Mouse (Mus musculus): Measurements from ENCODE around the gene Mak. TPM values are rescaled to one million over a fixed set of nuclear protein-coding genes. Genes with fewer than 3 reads are reported as not detected.
A peak's percentile ranks its signal among the peaks of the same experiment; 100 is the strongest.

The Mak gene
- total RNA-seq (2021) = 1 to 10 TPM; 2.6 to 4.0 TPM

DNA sequence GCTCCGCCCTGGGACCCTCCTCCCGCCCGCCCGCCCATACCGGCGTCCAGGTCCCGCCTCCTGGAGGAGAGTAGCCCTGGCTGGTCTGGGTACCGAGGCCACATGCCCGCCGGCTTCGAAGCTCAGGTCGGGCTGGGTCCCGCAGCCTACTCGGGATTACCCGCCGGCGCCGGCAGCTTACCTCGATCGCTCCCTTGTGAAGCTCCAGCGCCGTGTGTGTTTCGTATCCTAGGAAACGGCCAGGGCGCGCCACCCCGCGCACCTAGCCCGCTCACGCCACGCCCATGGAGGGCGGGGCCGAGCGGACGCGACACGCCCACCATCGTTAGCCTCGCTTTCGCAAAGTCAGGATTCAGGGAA, at the start of gene Mak:
Gene Mak, minus strand, starts transcription at position 286 of the 360 bp plus-strand sequence.
- intact Hi-C loops (cut with DNase I) = no loop called here

DNA sequence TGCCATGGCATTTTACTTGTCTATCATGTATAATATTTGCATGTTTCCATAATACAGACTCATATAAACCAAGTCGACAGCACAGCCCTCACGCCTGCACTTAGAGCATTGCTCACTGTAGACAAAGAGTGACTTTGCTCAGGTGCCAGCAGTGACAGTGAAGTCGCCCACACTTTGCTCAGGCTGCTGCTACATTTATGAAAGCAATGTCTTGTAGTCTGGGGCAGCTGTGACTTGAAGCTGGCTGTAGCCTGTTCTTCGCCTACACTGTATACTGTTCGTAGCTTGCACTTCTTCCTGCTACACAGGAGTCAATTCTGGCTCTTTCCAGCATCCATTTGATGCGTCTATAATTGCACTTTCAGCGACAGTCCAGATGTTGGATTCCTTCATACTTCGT, 49.6 kb upstream of the Mak start:
- intact Hi-C loops (cut with DNase I) = no loop called here
- DNase-seq = no peak

More for the DNA sequence above, at the start of gene Mak:
- peak; percentile 60 for DNase-seq

- intact Hi-C loops (cut with DNase I) = no loop called here
- DNase-seq = no peak
Observed at GRCm38 (mm10) chr13:41128326-41128725, 48.8 kb upstream of the Mak start.

- intact Hi-C loops (cut with DNase I) = no loop called here
Observed at GRCm38 (mm10) chr13:41123666-41124225, 44.2 kb upstream of the Mak start.

DNA sequence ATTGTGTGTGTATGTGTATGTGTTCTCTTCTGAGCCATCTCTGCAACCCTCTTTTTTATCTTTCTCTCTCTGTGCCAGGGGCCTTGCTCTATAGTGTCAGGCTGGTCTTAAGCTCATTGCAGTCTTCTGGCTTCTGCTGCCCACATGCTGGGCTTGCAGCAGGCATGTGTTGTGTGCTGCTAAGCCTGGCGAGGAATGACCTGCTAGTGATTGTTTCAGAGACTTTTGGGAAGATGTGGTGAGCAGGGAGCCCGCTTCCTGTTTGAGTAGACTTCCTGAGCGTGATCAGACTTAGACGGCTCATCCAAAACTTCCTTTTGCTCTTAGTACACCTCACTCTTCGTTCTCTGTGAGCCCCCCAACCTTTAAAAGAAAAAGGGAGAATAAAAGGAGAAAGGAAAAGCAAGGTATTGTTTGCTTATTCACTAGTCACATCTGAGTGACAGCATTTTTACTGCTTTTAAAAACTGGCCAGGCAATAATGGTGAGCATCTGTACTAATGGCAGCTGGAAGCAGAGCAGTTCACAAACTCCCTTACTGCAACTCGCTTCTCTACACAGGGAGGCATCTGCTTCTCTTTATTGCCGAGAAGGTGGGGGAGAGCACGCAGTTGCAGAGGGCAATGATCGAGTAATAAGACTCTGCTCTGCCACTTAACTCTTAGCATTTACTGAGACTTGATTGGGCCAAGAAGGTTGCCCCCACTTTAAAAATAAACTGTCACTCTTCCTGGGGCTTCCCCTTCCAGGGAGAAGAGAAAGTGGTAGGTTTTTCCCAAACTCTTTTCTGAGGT, 39.8 kb upstream of the Mak start:
- no peak for DNase-seq
- intact Hi-C loops (cut with DNase I) = no loop called here

More at GRCm38 (mm10) chr13:41123666-41124225, 44.2 kb upstream of the Mak start:
- DNase-seq = no peak

GRCm38 (mm10) chr13:41113940-41114339, 34.4 kb upstream of the Mak start, which contains the start of gene Sycp2l:
Sycp2l (plus strand) TSS chr13:41114307.
- DNase-seq = no peak
- intact Hi-C loops (cut with DNase I) = no loop called here

DNA sequence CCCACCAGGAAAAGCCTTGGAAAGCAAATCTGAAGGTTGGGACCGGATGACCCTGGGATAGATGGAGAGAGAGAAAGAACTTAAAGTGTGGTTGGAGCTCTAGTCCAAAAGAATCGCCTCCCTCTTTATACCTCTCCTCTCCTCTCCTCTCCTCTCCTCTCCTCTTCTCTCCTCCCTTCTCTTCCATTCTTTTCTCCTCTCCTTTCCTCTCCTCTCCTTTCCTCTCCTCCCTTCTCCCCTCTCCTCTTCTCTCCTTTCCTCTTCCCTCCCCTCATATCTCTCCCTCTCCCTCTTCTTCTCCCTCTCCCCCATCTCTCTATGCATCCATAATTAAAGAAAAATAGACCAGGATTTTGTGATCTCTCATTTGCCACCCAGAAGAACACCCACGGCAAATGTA, 31.4 kb upstream of the Mak start, which contains the start of gene Gcm2:
Gene Gcm2, minus strand, starts transcription at position 101 of the 400 bp plus-strand sequence.
- no peak for DNase-seq
- intact Hi-C loops (cut with DNase I) = no loop called here

- intact Hi-C loops (cut with DNase I) = no loop called here
- no peak for DNase-seq
Observed at GRCm38 (mm10) chr13:41105541-41105940, 26.0 kb upstream of the Mak start.

DNA sequence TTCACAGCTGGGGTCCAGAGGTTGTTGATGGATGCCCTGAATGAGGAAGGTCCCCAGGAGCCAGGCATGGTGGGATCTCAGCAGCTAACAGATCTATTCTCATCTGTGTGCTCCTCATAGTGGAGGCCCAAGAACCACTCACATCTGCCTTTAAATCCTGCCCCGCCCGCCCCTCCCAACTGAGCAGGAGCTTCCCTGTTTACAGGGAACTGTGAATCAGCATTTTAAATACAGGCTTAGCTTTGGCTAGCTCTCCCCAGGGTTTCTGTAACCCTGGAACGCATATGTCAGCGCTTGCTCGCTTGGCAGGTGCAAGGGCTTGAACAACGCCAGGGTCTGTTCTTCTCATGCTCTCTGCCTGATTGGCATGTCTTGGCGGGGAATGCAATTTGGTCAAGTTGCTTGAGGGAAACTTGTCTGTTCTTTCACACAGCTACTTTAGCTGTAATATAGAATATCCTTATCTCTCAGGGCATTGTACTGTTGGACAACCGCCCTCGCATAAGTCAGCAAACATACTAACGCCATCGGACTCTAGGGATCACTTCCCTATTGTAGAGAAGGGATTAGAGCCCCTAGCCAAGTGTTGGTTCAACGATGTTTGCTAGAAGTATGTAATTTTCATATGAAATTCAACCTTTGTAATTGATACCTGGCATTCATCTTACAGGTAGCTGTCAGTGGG, 24.5 kb upstream of the Mak start:
- intact Hi-C loops (cut with DNase I) = no loop called here
- DNase-seq = no peak

DNA sequence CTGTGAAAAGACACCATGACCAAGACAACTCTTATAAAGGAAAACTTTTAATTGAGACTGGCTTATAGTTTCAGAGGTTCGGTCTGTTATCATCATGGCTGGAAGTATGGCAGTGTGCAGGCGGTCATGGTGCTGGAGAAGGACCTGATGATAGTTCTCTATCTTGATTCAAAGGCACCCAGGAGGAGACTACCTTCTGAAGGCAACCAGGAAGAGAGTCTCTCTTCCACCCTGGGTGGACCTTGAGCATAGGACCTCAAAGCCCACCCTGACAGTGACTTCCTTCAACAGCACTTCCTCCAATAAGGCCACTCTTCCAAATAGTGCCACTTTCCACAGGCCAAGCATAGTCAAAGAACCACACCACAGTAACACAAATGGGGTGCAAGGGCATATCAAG, 20.5 kb upstream of the Mak start:
- intact Hi-C loops (cut with DNase I) = no loop called here
- no peak for DNase-seq

DNA sequence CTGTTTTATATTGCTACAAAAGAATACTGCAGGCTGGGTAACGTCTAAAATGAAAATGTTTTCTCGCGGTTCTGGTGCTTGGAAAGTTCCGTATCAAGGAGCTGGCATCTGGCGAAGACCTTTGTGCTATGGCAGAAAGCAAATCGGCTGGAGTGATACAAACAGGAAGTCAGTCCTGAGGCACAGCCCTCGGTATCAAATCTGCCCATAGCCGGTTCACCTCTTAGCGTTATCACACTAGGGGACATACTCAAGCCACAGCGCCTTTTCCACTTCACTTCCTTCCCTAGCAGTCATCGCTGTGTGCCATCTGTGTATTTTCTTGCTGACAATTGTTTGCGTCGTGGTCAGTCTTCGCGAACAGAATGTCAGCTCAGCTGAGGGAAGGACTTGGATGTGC, 18.8 kb upstream of the Mak start:
- intact Hi-C loops (cut with DNase I) = no loop called here
- DNase-seq = no peak

DNA sequence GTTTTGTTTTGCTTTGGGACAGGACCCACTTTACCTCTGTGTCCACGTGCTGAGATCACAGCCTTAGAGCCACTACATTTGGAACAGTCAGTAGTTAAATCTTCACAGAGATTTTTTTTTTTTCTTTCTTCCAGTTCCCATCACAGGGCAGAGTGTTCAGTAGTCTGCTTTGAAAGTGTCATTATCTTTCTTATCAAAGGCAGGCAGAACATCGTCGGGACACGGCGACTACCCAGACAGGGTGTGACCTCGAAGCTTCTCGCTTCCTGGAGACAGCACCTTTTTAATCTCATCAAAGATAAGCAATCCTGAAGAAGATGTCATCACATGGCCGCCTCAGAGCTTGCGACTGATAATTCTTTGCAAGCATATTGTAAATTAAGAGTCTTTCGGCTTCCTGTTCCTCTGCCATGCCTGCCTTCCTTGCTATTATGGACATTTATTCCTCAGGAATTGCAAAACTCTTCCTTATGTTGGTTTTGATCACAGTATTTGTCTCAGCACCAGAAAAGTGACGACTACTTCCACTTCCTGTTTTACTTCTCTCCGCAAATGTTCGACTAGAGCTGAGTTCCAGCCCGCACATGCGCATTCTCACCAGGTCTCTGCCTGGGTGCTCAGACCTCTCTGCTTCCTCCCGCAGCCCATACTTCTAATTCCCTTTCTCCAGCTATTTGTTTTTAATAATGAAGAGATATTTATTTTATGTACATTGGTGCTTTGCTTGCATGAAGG, 18.0 kb upstream of the Mak start:
- no peak for DNase-seq
- intact Hi-C loops (cut with DNase I) = no loop called here

GRCm38 (mm10) chr13:41094160-41094559, 14.7 kb upstream of the Mak start:
- DNase-seq = no peak
- intact Hi-C loops (cut with DNase I) = no loop called here

DNA sequence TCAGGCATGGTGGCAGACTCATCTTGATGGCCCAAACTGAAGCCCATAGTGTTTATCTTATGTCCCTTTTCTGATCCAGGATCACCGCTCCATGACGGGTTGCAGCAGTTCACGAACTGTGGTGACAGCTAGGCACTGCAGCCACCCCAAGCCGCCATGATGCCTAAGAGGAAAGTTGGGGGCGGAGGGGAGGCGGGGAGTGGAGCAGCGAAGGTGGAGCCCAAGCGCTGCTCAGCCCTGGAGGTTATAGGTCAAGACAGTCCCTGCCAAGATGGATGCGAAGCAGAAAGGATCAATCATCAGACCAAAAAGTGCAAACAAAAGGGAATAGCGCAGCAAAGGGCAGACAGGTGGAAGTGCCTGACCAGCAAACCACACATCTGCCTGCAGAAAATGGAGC, 11.8 kb upstream of the Mak start:
- intact Hi-C loops (cut with DNase I) = no loop called here
- DNase-seq = no peak

DNA sequence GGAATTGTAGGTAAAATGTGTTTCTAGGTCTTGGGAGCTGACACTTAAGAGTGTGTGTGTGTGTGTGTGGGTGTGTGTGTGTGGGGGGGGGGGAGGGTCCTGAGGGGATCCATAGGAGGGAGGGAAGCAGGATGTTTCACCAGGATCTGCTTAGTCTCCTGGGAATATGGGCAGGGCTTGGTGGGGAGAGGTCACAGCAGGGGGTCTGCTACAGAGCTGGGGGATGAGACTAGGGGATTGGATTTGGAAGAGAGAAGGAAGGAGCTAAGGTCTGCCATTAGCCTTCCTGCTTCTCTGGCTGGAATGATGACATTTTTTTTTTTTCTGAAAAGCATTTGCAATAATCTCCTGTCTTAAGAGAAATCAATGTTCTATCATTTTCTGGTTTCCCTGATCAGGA, 9.2 kb upstream of the Mak start:
- DNase-seq = no peak
- intact Hi-C loops (cut with DNase I) = loop anchor here (10.0 kb wide), 1 partner anchor 66 kb away; no protein-coding TSS in a partner anchor

DNA sequence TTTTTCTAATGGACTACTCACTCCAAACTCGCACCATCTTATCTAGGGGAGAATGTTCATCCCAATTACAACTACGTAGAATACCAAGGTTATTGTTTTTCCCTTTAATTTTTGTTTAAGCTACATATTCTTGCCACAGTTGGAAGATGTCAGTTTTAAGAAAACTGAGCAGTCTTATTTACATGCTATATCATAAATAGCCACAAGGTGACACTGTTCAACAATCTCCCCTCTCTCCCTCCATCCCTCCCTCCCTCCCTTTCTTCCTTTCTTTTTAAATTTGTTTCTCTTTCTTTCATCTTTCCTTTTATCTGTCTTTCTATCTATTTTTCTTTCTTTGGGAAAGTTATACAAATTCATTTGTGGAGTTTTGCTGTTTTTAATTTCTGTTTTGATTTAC, 5.6 kb upstream of the Mak start:
- DNase-seq = no peak
- intact Hi-C loops (cut with DNase I) = loop anchor here (10.0 kb wide), 1 partner anchor 70 kb away; no protein-coding TSS in a partner anchor

GRCm38 (mm10) chr13:41084521-41084920, 5.0 kb upstream of the Mak start:
- intact Hi-C loops (cut with DNase I) = loop anchor here (5.0 to 10.0 kb wide), 2 partner anchors 70 to 153 kb away; no protein-coding TSS in a partner anchor
- DNase-seq = no peak

GRCm38 (mm10) chr13:41080700-41081099, 1.2 kb upstream of the Mak start:
- intact Hi-C loops (cut with DNase I) = loop anchor here (5.0 to 10.0 kb wide), 2 partner anchors 74 to 157 kb away; no protein-coding TSS in a partner anchor
- no peak for DNase-seq

DNA sequence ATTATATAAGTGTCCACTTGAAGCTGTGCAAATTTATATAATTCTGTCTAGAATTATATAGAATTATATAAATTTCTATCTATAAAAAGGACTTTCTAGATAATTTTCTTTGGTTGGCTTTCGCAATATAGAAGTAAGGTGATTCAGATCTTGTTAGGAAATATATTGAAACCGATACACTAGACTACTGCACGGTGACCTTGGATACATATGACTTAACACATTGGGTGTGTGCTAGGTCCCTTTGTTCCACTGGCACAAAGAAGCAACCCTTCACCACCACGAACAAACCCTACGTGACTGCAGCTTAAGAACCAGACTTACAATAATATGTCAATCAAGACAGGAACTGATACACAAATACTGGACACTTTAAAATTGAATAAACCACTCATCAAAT, 353 bp upstream of the Mak start:
- DNase-seq = no peak
- intact Hi-C loops (cut with DNase I) = loop anchor here (5.0 to 10.0 kb wide), 2 partner anchors 75 to 157 kb away; no protein-coding TSS in a partner anchor

DNA sequence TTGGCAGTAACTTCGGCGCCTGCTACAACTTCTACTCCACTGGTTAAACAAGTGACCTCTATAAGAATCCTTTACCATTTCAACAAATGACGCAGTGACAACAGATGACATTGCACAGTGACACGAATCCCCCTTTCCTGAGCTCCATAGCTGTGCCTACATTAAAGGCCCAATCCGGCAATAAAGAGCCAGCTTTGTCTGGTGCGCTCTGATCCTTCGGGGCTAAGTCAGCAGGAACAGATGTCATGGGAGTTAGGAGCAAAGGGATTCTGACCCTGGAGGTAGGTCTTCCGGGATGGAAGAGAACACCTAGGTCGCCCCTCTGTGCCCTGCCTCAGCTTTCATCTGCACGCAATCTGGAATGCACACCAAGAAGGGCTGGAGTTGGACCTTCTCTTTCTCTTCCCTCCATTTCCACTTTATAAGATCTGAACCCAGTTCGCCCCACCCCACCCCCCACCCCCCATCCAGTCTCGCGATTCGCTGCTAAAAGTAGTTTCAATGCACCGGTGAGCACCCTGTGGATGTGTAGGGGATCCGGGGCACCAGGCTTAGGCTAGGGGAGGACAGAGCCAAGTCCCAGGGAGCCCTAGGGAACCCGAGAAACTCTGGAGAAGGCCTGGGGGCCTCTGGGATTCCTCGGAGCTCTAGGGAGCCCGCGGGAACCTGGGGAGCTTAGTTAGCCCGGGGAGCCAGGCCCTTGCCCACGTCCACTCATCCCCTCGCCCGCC, 651 bp downstream of the Mak start:
- peak; percentile 6 for DNase-seq
- intact Hi-C loops (cut with DNase I) = no loop called here

All from left cerebral cortex, postnatal 4 days (tissue).